Mouse (Mus musculus) forebrain, embryonic 10.5 days (tissue): ENCODE measurements around the gene Hsf2bp. TPM values are rescaled to one million over a fixed set of nuclear protein-coding genes. Genes with fewer than 3 reads are reported as not detected.

Experiments used
- DNase-seq: peaks from one replicate; pipeline ENCODE4 v3.0.0-alpha.2; 2017; ENCODE audit warnings: low spot score; ENCODE audit errors: extremely low spot score
- H3K27ac ChIP-seq: fragments of 300-500 bp; sonication (generic); 2 replicates; pipeline ENCODE4 v1.5.1; 2016; ENCODE audit warnings: mild to moderate bottlenecking
- H3K27me3 ChIP-seq: fragments of 300-500 bp; sonication (generic); 2 replicates; pipeline ENCODE4 v1.6.1; 2016; ENCODE audit warnings: mild to moderate bottlenecking; ENCODE audit not compliant: poor library complexity, severe bottlenecking
- H3K36me3 ChIP-seq: fragments of 300-500 bp; sonication (generic); replicated peaks from 2 replicates; pipeline ENCODE4 v1.6.1; 2016; ENCODE audit warnings: mild to moderate bottlenecking, moderate library complexity
- H3K4me1 ChIP-seq: fragments of 300-500 bp; sonication (generic); 2 replicates; pipeline ENCODE4 v1.6.1; 2016
- H3K4me3 ChIP-seq: fragments of 300-500 bp; sonication (generic); 2 replicates; pipeline ENCODE4 v1.5.1; 2016; ENCODE audit warnings: mild to moderate bottlenecking, moderate library complexity
- H3K9me3 ChIP-seq: fragments of 300-500 bp; sonication (generic); 2 replicates; pipeline ENCODE4 v1.6.1; 2016; ENCODE audit warnings: mild to moderate bottlenecking, moderate library complexity
- WGBS: fragments of 180-500 bp; shearing (Covaris S2); methylation state at CpG from one replicate; pipeline ENCODE4 v1.1.7; 2016; 5-methylcytosine and 5-hydroxymethylcytosine counted together
- polyA plus RNA-seq: library from polyadenylated mRNA; unstranded; fragments of >200 nt; fragmentation: Nextera tagmentation; extraction: Ambion mirVana; gene quantifications from 2 replicates; pipeline ENCODE4 v1.2.1, GENCODE M21; 2016

Hsf2bp gene
- polyA plus RNA-seq, 1 experiment from 2014 or later = 0.52 TPM

DNA sequence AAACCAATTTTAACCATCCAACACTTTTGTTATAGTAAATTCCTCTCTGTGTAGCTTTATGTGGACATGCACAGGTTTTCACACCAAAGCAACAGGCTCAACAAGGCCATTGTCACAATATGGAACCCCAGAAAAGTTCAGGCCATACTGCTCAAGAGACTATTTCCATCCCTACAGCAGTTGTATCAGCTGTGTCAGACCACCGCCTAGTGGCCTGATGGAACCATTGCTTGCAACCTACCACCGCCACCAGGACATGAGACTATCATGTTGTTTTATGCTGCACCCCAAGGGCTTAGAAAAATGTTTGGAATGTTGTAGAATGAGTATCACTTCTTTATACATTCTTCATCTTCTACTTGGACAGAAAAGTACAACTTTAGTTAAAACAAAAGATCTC is 10.8 kb downstream of the Hsf2bp start:
- Histone ChIP-seq H3K27me3 (no peaks in the 10 kb centered on the region), H3K36me3 (no peaks in the 10 kb centered on the region), H3K4me3 (no peak overlapping the region), H3K27ac (no peak overlapping the region), H3K4me1 (0 out of 2 replicates have a peak, but pooled peaks cover 5% of the 10 kb centered on the region), H3K9me3 (no peaks in the 10 kb centered on the region)
- WGBS = 12% methylated on average over 2 of the region's 2 CpGs
- peak; percentile 59 for DNase-seq

- H3K27me3 ChIP-seq = no peaks in the 10 kb centered on the region
- 0 out of 2 replicates have a peak, but pooled peaks cover 5% of the 10 kb centered on the region for H3K4me1 ChIP-seq
- H3K36me3 ChIP-seq = no peaks in the 10 kb centered on the region
- DNase-seq = no peak
- 79% methylated on average over 5 of the region's 5 CpGs for WGBS
- 0 out of 2 replicates have a peak overlapping the region, but pooled peaks have one; percentile 5 for H3K27ac ChIP-seq
- no peaks in the 10 kb centered on the region for H3K9me3 ChIP-seq
- H3K4me3 ChIP-seq = no peak overlapping the region
Measured at GRCm38 (mm10) chr17:32024671-32025073, 11.5 kb downstream of the Hsf2bp start.

DNA sequence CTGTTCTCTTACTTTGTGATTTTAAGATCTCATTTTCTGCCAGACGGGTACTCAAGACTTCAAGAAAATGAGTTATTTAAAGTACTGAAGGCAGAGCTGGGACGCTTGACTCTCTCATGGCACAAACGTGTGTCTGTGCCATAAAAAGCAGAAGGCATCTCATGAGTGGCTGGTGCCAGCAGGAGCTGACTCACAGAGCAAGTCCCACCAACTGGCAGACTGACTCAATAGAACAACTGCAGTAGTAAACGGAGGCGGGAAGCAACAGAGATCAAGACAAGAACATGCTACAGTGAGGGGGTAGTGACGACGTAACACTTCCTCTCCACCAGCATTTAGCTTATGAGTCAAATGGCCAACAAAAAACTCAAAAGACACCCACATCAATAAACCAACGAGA is 13.1 kb downstream of the Hsf2bp start:
- Histone ChIP-seq H3K9me3 (no peaks in the 10 kb centered on the region), H3K27me3 (no peaks in the 10 kb centered on the region), H3K27ac (no peak overlapping the region), H3K36me3 (no peaks in the 10 kb centered on the region), H3K4me3 (no peak overlapping the region), H3K4me1 (0 out of 2 replicates have a peak, but pooled peaks cover 5% of the 10 kb centered on the region)
- DNase-seq = no peak
- 84% methylated on average over 8 of the region's 8 CpGs for WGBS

DNA sequence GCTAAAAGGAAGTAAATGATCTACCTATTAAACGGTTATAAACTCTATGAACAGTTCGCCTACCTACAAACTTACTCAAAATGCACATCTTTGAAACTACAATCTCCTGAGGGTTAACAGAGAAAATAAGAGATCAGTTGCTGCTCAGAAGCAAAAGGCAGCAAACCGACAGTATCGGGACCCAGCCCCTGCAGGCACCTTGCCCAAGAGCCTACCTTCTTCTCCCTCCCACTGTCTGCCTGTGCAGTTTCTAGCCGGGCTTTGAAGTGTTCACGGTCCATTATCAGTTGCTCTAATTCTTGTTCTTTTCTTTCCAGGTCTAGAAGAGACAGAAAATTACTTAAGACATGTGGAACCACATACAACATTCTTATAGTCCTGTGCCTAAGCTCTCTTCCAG is 13.6 kb downstream of the Hsf2bp start:
- no peaks in the 10 kb centered on the region for H3K36me3 ChIP-seq
- no peak overlapping the region for H3K4me3 ChIP-seq
- no peak for DNase-seq
- no peak overlapping the region for H3K27ac ChIP-seq
- 87% methylated on average over 6 of the region's 6 CpGs for WGBS
- 0 out of 2 replicates have a peak, but pooled peaks cover 5% of the 10 kb centered on the region for H3K4me1 ChIP-seq
- H3K27me3 ChIP-seq = no peaks in the 10 kb centered on the region
- no peaks in the 10 kb centered on the region for H3K9me3 ChIP-seq

DNA sequence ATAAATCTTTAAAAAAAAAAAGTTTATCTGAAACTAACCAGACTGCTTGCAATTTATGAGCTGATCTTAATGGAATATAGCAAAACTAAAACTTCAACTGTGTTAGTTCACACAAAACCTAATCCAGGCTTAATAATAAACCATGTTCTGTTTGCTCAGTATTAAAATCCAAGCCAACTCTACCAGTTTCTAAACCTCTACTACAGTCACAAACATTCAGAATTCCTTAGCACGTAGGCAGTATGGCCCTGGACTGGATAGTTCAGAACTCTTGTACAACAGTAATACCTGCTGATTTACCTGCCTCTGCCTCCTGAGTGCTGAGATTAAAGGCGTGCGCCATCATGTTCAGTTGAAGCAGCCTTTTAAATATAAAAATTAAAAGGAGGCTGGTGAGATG is 14.2 kb downstream of the Hsf2bp start:
- no peak overlapping the region for H3K27ac ChIP-seq
- 89% methylated on average over 3 of the region's 3 CpGs for WGBS
- H3K36me3 ChIP-seq = no peaks in the 10 kb centered on the region
- DNase-seq = no peak
- no peaks in the 10 kb centered on the region for H3K27me3 ChIP-seq
- no peak overlapping the region for H3K4me3 ChIP-seq
- no peaks in the 10 kb centered on the region for H3K9me3 ChIP-seq
- 0 out of 2 replicates have a peak, but pooled peaks cover 5% of the 10 kb centered on the region for H3K4me1 ChIP-seq

GRCm38 (mm10) chr17:32018127-32018894 is 17.8 kb downstream of the Hsf2bp start:
- Histone ChIP-seq H3K4me3 (no peak overlapping the region), H3K36me3 (no peaks in the 10 kb centered on the region), H3K4me1 (no peaks in the 10 kb centered on the region), H3K27ac (no peak overlapping the region), H3K9me3 (no peaks in the 10 kb centered on the region), H3K27me3 (no peaks in the 10 kb centered on the region)
- no peak for DNase-seq
- WGBS = 87% methylated on average over 5 of the region's 5 CpGs

DNA sequence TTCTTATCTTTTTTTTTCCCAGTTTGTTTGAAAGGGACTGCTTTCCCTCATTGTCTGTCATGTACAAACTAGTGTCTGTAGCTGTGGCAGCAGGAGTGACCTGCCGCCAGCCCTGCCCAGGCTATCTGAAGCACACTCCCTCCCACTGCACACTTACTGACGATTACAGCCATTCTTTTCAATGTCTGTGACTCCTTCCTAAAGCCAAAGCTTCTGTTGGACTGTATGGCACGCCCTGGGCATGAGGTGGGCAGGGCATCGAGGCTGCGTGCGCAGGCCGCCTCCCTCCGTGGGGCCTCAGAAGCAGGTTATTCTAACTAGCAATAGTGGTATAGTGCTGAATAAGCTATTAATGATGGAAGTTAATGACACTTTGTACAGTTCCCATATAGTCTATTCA is 19.7 kb downstream of the Hsf2bp start:
- H3K27ac ChIP-seq = no peak overlapping the region
- no peaks in the 10 kb centered on the region for H3K9me3 ChIP-seq
- WGBS = 90% methylated on average over 8 of the region's 8 CpGs
- no peaks in the 10 kb centered on the region for H3K27me3 ChIP-seq
- no peaks in the 10 kb centered on the region for H3K4me1 ChIP-seq
- no peak for DNase-seq
- H3K36me3 ChIP-seq = no peaks in the 10 kb centered on the region
- no peak overlapping the region for H3K4me3 ChIP-seq

GRCm38 (mm10) chr17:32013659-32014058 is 22.5 kb downstream of the Hsf2bp start:
- Histone ChIP-seq H3K27ac (no peak overlapping the region), H3K4me1 (no peaks in the 10 kb centered on the region), H3K4me3 (no peak overlapping the region), H3K36me3 (no peaks in the 10 kb centered on the region), H3K9me3 (no peaks in the 10 kb centered on the region), H3K27me3 (no peaks in the 10 kb centered on the region)
- no peak for DNase-seq

DNA sequence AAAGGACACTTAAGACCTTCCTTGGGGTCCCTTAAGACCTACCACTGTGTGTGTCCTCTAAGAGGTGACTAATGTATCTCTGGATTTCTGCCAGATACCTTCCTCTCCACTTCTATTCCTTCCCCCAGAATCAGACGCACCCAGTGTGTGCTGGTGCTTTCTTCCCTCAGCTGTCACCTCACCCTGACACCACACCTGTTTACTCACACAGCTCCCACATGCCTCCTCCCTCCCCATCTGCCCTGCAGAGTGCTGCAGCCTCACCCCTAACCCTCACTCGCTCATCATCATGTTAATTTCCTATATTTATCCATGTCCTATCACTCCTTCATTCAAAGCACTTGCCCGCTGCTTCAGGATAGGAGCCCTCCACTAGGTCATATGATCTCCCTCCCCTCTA is 23.9 kb downstream of the Hsf2bp start:
- Histone ChIP-seq H3K27me3 (no peaks in the 10 kb centered on the region), H3K36me3 (no peaks in the 10 kb centered on the region), H3K27ac (no peak overlapping the region), H3K4me1 (no peaks in the 10 kb centered on the region), H3K4me3 (no peak overlapping the region), H3K9me3 (no peaks in the 10 kb centered on the region)
- no peak for DNase-seq
- WGBS = 72% methylated on average over 3 of the region's 3 CpGs

- Histone ChIP-seq H3K36me3 (no peaks in the 10 kb centered on the region), H3K27ac (no peak overlapping the region), H3K4me3 (no peak overlapping the region), H3K4me1 (no peaks in the 10 kb centered on the region), H3K27me3 (no peaks in the 10 kb centered on the region), H3K9me3 (no peaks in the 10 kb centered on the region)
- no peak for DNase-seq
- WGBS = 88% methylated on average over 6 of the region's 6 CpGs
Measured at GRCm38 (mm10) chr17:32011694-32012093, 24.5 kb downstream of the Hsf2bp start.

- Histone ChIP-seq H3K4me1 (no peaks in the 10 kb centered on the region), H3K9me3 (no peaks in the 10 kb centered on the region), H3K4me3 (no peak overlapping the region), H3K27ac (no peak overlapping the region), H3K27me3 (no peaks in the 10 kb centered on the region), H3K36me3 (no peaks in the 10 kb centered on the region)
- WGBS = 88% methylated on average over 5 of the region's 5 CpGs
- DNase-seq = no peak
Measured at GRCm38 (mm10) chr17:32006800-32007199, 29.3 kb downstream of the Hsf2bp start.

DNA sequence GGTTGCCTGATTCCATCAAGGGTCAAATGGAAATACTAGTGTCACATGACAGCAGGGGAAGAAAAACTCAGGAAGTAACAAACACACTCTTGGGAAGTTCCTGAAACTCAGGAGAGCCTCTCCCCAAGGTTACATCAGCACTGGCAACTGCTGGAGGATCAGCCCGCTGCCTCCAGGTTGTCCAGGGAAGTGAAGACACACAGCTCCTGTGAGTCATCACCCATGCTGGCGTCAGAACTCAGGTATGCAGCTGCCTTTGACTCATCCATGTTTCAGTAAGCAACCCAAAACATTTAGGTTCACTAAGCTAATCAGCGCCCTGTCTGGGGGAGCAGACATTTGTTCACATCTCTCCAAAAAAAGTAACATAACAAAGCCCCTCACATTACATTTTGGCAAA is 32.9 kb downstream of the Hsf2bp start:
- DNase-seq = no peak
- 89% methylated on average over 3 of the region's 3 CpGs for WGBS
- Histone ChIP-seq H3K27me3 (no peaks in the 10 kb centered on the region), H3K9me3 (no peaks in the 10 kb centered on the region), H3K27ac (no peak overlapping the region), H3K36me3 (no peaks in the 10 kb centered on the region), H3K4me1 (no peaks in the 10 kb centered on the region), H3K4me3 (no peak overlapping the region)

DNA sequence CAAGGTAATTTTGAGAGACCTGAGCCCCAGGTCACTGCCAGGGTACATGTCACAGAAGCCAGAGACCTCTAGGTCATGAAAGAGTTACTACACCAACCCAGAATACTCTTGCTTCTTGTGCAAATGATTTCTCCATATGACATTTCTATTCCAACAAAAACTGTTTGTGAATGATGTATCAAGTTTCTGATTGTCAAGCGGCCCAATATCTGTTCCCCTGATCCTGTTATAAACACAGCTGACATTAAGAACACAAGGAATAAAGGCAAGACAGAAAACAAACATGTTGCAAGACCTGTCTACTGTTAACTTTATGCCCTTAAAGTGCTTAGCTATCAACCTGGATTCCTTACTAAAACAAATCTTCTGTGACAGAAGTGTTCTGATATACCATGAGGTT is 37.8 kb downstream of the Hsf2bp start:
- Histone ChIP-seq H3K4me3 (no peak overlapping the region), H3K27ac (no peak overlapping the region), H3K27me3 (no peaks in the 10 kb centered on the region), H3K4me1 (no peaks in the 10 kb centered on the region), H3K9me3 (no peaks in the 10 kb centered on the region), H3K36me3 (no peaks in the 10 kb centered on the region)
- 92% methylated on average over 1 of the region's 1 CpGs for WGBS
- DNase-seq = no peak
